Mouse (Mus musculus): Measurements from ENCODE around the gene Cyb561d1.

- TF ChIP-seq CTCF (IDR thresholded peaks at IDR 0.05; ENCODE audit: low read depth) = no peak
- no peak for TF ChIP-seq EP300 (IDR thresholded peaks at IDR 0.05; ENCODE audit: low read depth)
Measured at GRCm38 (mm10) chr3:108226558-108227350, 25.7 kb upstream of the Cyb561d1 start, which contains the start of gene Sypl2.

Measured in liver, postnatal 0 days (tissue).